Mouse (Mus musculus) cerebellum, adult 2 months (tissue): ENCODE measurements around the gene Mid1.
"Not testable (repeated sequence)": the region's sequence is repeated elsewhere in the genome, so short reads cannot be mapped to it uniquely, and the experiment has no call there.

Experiments
- CTCF ChIP-seq: fragments of 200-500 bp; IDR thresholded peaks from 2 replicates; pipeline ENCODE4 v1.5.1; 2011; ENCODE audit warnings: low read depth, mild to moderate bottlenecking, control low read depth, low read length, moderate library complexity, borderline replicate concordance; ENCODE audit not compliant: insufficient read depth
- POLR2A ChIP-seq: fragments of 200-500 bp; IDR thresholded peaks from 2 replicates; pipeline ENCODE4 v1.6.1; 2011; ENCODE audit warnings: low read length, control low read depth, borderline replicate concordance; ENCODE audit not compliant: insufficient read depth

DNA sequence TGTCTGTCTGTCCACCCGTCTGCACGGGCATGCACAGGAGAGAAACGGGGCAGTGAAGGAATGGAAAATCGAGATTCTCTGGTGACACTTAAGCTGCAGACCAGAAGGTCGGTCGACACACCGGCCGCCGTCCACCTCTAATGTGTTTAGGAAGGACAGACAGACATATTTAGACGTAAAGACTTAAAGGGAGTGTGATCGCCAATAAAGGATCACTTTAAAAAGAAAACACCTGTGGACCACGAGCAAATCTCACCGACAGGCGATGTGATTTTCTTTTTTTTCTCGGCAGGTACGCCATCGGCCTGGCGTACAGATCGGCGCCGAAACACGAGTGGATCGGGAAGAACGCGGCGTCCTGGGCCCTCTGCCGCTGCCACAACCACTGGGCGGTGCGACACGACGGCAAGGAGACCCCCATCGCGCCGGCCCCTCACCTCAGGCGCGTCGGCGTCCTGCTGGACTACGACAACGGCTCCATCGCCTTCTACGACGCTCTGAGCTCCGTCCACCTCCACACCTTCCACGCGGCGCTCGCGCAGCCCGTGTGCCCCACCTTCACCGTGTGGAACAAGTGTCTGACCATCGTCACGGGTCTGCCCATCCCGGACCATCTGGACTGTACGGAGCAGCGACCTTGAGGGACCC, 303.7 kb downstream of the Mid1 start:
- not testable (repeated sequence) for TF ChIP-seq CTCF, POLR2A
